Mouse (Mus musculus) brain, adult 2 months (tissue): ENCODE data around the gene Smtnl2.
A peak's percentile ranks its signal among the peaks of the same experiment; 100 is the strongest.
"Not testable (repeated sequence)": the region's sequence is repeated elsewhere in the genome, so short reads cannot be mapped to it uniquely, and the experiment has no call there.

Experiments
- DNase-seq: peaks from one replicate; pipeline ENCODE4 v3.0.0; 2011; ENCODE audit warnings: low read depth, low spot score

Smtnl2 gene

GRCm38 (mm10) chr11:72411093-72411921 lies at the start of gene Smtnl2:
TSS of gene Smtnl2 (minus strand) at chr11:72411713.
- DNase-seq, result peak; percentile 58

- DNase-seq, result no peak
These were observed 47.0 kb upstream of the Smtnl2 start for GRCm38 (mm10) chr11:72458502-72458901.

GRCm38 (mm10) chr11:72457995-72458496 lies 46.5 kb upstream of the Smtnl2 start:
- no peak for DNase-seq

GRCm38 (mm10) chr11:72455694-72456093 lies 44.2 kb upstream of the Smtnl2 start:
- DNase-seq, result peak; percentile 94

- no peak for DNase-seq
These were observed 41.8 kb upstream of the Smtnl2 start for GRCm38 (mm10) chr11:72453105-72453953.

GRCm38 (mm10) chr11:72452140-72452665 lies 40.7 kb upstream of the Smtnl2 start:
- DNase-seq, result no peak

- DNase-seq, result no peak
These were observed 36.0 kb upstream of the Smtnl2 start for GRCm38 (mm10) chr11:72447475-72447874.

GRCm38 (mm10) chr11:72446311-72447105 lies 35.0 kb upstream of the Smtnl2 start:
- DNase-seq, result peak; percentile 59

GRCm38 (mm10) chr11:72440965-72441664 lies 29.6 kb upstream of the Smtnl2 start, which contains the start of gene Mybbp1a:
TSS of gene Mybbp1a (plus strand) at chr11:72441355.
- peak; percentile 99 for DNase-seq

- DNase-seq, result not testable (repeated sequence)
These were observed 29.1 kb upstream of the Smtnl2 start for GRCm38 (mm10) chr11:72440597-72440964.

GRCm38 (mm10) chr11:72438411-72438810 lies 26.9 kb upstream of the Smtnl2 start:
- DNase-seq, result no peak

GRCm38 (mm10) chr11:72436756-72437650 lies 25.5 kb upstream of the Smtnl2 start:
- peak; percentile 87 for DNase-seq

GRCm38 (mm10) chr11:72436271-72436670 lies 24.8 kb upstream of the Smtnl2 start:
- peak; percentile 55 for DNase-seq

GRCm38 (mm10) chr11:72435694-72436045 lies 24.2 kb upstream of the Smtnl2 start:
- no peak for DNase-seq

GRCm38 (mm10) chr11:72434963-72435693 lies 23.6 kb upstream of the Smtnl2 start, which contains the start of gene Ggt6:
TSS of gene Ggt6 (plus strand) at chr11:72435526.
- no peak for DNase-seq

GRCm38 (mm10) chr11:72430311-72431068 lies 19.0 kb upstream of the Smtnl2 start:
- not testable (repeated sequence) for DNase-seq

GRCm38 (mm10) chr11:72429288-72429690 lies 17.8 kb upstream of the Smtnl2 start:
- peak; percentile 89 for DNase-seq

- peak; percentile 79 for DNase-seq
These were observed 17.2 kb upstream of the Smtnl2 start for GRCm38 (mm10) chr11:72428694-72429093.
